Mouse (Mus musculus) embryonic facial prominence, embryonic 15.5 days (tissue): Measurements from ENCODE around the gene Umad1. TPM values are rescaled to one million over a fixed set of nuclear protein-coding genes. Genes with fewer than 3 reads are reported as not detected.

Experiments used
- ATAC-seq: fragments of 200-750 bp; cut with Nextera tagmentation; 2 replicates; pipeline ENCODE4 v1.8.0; 2017; ENCODE audit warnings: low read depth, moderate TSS enrichment; ENCODE audit not compliant: insufficient number of reproducible peaks, low FRiP score, low TSS enrichment
- H3K27ac ChIP-seq: fragments of 300-500 bp; sonication (generic); replicated peaks from 2 replicates; pipeline ENCODE4 v1.5.1; 2015; ENCODE audit warnings: mild to moderate bottlenecking, inconsistent platforms
- H3K27me3 ChIP-seq: fragments of 300-500 bp; sonication (generic); 2 replicates; pipeline ENCODE4 v1.6.1; 2015; ENCODE audit warnings: inconsistent platforms
- H3K36me3 ChIP-seq: fragments of 300-500 bp; sonication (generic); 2 replicates; pipeline ENCODE4 v1.6.1; 2015; ENCODE audit warnings: mild to moderate bottlenecking, inconsistent platforms
- H3K4me1 ChIP-seq: fragments of 300-500 bp; sonication (generic); 2 replicates; pipeline ENCODE4 v1.6.1; 2015; ENCODE audit warnings: inconsistent platforms
- H3K4me2 ChIP-seq: fragments of 300-500 bp; sonication (generic); replicated peaks from 2 replicates; pipeline ENCODE4 v1.6.1; 2015; ENCODE audit warnings: mild to moderate bottlenecking, inconsistent platforms
- H3K4me3 ChIP-seq: fragments of 300-500 bp; sonication (generic); replicated peaks from 2 replicates; pipeline ENCODE4 v1.5.1; 2015; ENCODE audit warnings: mild to moderate bottlenecking, inconsistent platforms
- H3K9ac ChIP-seq: fragments of 300-500 bp; sonication (generic); 2 replicates; pipeline ENCODE4 v1.6.1; 2015; ENCODE audit warnings: inconsistent platforms
- H3K9me3 ChIP-seq: fragments of 300-500 bp; sonication (generic); replicated peaks from 2 replicates; pipeline ENCODE4 v1.6.1; 2016; ENCODE audit warnings: inconsistent platforms
- WGBS: fragments of 180-500 bp; shearing (Covaris S2); methylation state at CpG from one replicate; pipeline ENCODE4 v1.1.7; 2015; 5-methylcytosine and 5-hydroxymethylcytosine counted together
- polyA plus RNA-seq: library from polyadenylated mRNA; unstranded; fragments of >200 nt; fragmentation: Nextera tagmentation; extraction: Ambion mirVana; gene quantifications from 2 replicates; pipeline ENCODE4 v1.2.1, GENCODE M21; 2015

The Umad1 gene
- polyA plus RNA-seq, 1 experiment from 2014 or later = 18.2 TPM

DNA sequence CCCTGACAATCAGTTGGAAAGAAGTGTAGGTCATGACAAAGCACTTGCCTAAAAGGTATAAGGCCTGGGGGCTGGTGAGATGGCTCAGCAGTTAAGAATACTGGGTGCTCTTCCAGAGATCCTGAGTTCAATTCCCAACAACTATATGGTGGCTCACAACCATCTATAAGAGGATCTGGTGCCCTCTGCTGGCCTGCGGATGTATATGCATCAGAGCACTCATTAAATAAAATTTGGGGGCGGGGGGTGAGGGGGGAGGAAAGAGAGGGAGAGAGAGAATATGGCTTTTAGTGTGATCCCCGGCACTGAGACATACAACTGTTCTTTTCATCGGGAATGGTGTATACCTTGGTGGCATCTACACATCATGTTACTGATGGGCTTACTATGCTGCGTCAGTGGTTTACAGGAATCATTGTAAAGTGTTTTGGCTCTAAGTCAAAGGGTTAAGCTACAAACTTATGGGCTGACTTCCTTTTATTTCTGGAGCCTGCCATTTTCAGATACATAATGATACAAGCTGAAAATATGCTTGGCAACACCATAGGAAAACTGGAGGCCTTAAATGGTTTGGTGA lies 19.4 kb downstream of the Umad1 start:
- 71% methylated on average over 5 of the region's 5 CpGs for WGBS
- H3K27me3 ChIP-seq = no peaks in the 10 kb centered on the region
- no peaks in the 10 kb centered on the region for H3K4me1 ChIP-seq
- H3K27ac ChIP-seq = no peak overlapping the region
- H3K9ac ChIP-seq = no peak overlapping the region
- H3K4me3 ChIP-seq = no peak overlapping the region
- H3K36me3 ChIP-seq = no peaks in the 10 kb centered on the region
- no peak for ATAC-seq
- H3K9me3 ChIP-seq = no peaks in the 10 kb centered on the region
- no peak overlapping the region for H3K4me2 ChIP-seq

DNA sequence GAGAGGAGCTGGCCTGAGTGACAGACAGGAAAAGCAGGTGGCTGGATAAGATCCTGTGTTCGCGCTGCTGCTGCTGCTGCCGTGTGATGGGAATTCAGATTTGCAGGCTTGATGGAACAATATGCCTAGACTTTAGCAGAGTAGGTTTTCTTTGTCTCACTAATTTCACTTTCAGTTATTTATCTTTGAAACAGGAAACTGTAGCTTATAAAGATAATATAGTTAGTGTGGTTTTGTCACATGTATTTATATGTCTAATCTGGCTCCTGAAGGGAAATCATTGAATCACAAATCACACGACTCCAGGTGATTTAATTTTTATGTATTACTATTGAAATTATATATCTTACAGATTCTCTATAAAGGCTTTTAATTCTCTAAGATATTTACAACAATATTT lies 24.2 kb downstream of the Umad1 start:
- Histone ChIP-seq H3K9ac (no peak overlapping the region), H3K9me3 (no peaks in the 10 kb centered on the region), H3K4me1 (no peaks in the 10 kb centered on the region), H3K4me3 (no peak overlapping the region), H3K4me2 (no peak overlapping the region), H3K36me3 (no peaks in the 10 kb centered on the region), H3K27ac (no peak overlapping the region), H3K27me3 (no peaks in the 10 kb centered on the region)
- 77% methylated on average over 4 of the region's 4 CpGs for whole genome bisulfite sequencing
- no peak for ATAC-seq

DNA sequence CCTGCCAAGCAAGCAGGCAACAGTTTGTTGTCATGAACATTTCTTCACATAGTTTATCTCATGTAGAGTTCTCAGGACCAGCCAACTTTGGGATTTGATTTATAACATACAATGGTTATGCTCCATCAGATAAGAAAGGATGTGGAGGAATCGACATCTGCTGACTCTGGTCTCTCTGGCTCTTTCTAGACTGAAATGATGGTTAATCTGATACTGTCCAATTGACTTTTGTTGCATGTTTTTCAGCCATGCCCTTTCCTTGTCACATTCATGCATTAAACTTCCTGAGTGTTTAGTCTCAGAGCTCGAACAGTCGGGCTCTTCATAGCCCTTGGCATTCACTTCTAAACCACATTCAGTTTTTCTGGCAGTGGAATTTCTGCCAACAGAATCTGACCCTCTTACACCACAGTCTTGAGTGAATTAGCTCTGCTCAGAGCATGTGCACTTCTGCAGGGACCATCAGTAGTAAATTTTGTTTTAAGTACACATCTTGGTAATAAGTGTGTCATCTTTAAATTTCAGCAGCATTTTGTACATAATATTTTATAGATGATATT lies 26.4 kb downstream of the Umad1 start:
- Histone ChIP-seq H3K27me3 (no peaks in the 10 kb centered on the region), H3K4me1 (no peaks in the 10 kb centered on the region), H3K9ac (no peak overlapping the region), H3K4me2 (no peak overlapping the region), H3K4me3 (no peak overlapping the region), H3K9me3 (no peaks in the 10 kb centered on the region), H3K27ac (no peak overlapping the region; the same call in 1 of the 2 replicates), H3K36me3 (no peaks in the 10 kb centered on the region)
- no peak for ATAC-seq
- WGBS = 34% methylated on average over 3 of the region's 3 CpGs

DNA sequence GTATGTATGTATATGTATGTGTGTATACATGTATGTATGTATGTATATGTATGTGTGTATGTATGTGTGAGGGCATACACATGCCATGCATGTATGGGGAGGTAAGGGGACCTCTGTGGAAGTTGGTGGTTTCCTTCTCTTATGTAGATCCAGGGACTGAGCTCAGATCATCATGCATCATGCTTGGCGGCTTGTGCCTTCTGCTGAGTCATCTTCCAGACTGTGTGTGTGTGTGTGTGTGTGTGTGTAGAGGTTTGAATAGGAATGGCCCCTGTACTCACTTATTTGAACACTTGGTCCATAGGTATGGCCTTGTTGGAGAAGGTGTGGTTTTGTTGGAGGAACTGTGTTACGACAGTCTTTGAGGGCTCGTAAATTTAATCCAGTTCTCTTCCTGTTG lies 27.1 kb downstream of the Umad1 start:
- Histone ChIP-seq H3K9ac (no peak overlapping the region), H3K4me3 (no peak overlapping the region)
- WGBS = 97% methylated on average over 3 of the region's 3 CpGs

DNA sequence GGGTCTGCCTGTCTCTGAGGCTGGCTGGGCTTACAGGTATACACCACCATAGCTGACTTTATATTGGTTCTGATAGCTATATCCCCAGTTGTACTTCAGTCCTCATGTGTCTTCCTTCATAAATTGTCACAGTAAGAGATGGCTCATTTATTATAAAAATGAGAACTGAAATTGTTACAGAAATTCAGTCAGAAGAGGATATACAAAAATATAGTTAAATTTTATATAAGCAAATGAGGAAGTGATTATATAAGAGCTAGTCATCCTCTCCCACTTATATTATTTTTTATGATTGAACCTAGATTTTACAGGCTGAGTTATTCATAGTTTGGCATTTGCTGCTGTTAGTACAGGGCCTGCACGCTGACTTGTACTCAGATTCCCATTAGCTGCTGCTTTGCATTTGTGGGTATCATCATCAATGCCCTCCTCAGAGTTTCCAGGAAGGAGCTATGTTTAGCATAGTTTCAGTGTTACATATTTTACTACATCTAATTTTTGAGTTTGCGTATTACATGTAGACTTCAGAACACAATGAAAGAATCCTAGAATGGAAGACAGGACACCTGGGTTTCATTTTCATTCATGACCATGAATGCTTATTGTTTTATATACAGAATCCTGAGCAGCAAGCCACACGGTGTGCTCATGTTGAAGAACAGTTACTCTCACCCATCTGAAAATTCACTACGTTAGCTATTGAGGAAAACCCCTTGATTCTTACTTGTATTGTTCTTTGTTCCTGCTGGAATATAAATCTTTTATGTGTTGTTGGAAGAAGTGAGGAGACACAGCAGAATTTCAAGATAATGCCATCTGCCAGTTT lies 29.9 kb downstream of the Umad1 start:
- ATAC-seq = no peak
- H3K4me2 ChIP-seq = no peak overlapping the region
- no peak overlapping the region for H3K27ac ChIP-seq
- H3K9ac ChIP-seq = no peak overlapping the region
- no peaks in the 10 kb centered on the region for H3K4me1 ChIP-seq
- no peaks in the 10 kb centered on the region for H3K27me3 ChIP-seq
- H3K9me3 ChIP-seq = no peaks in the 10 kb centered on the region
- no peaks in the 10 kb centered on the region for H3K36me3 ChIP-seq
- no peak overlapping the region for H3K4me3 ChIP-seq
- WGBS = 50% methylated on average over 4 of the region's 4 CpGs

More for the DNA sequence above, 27.1 kb downstream of the Umad1 start:
- no peak overlapping the region for H3K27ac ChIP-seq
- H3K4me1 ChIP-seq = no peaks in the 10 kb centered on the region
- H3K27me3 ChIP-seq = no peaks in the 10 kb centered on the region
- ATAC-seq = no peak
- no peaks in the 10 kb centered on the region for H3K9me3 ChIP-seq
- H3K36me3 ChIP-seq = no peaks in the 10 kb centered on the region
- no peak overlapping the region for H3K4me2 ChIP-seq

DNA sequence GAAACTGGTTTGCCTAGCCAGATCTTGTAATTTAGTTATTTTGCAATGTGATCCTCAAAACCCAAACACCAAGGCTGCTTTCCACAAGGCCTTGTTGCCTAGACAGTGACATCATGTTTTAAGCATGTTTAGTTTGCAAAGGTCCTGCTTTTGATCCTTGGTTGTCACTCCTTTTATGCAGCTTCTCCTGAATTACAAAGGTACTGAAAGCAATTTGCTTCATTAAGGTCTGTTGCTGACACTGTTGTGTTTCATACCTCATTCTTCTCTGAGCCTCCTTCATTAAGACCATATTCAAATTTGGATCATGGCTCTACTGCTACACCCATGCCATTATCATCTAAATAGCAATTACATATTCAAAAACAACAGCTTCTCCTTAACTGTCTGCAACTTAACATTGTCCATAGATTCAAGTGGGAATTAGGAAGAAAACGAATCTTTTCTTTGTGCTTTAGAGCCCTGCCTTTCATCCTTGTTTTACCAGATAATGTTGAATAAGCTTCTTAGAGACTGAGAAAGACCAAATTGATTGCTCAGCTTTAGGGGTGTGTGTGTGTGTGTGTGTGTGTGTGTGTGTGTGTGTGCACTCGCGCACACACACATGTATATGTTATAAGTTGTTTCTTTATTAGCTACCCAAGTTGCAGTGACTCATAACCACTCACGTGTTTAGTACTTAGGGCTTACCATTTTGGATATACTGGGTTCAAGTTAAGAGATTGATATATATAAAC lies 35.1 kb downstream of the Umad1 start:
- H3K4me2 ChIP-seq = no peak overlapping the region
- H3K4me3 ChIP-seq = no peak overlapping the region
- no peak overlapping the region for H3K9ac ChIP-seq
- H3K9me3 ChIP-seq = no peaks in the 10 kb centered on the region
- no peaks in the 10 kb centered on the region for H3K27me3 ChIP-seq
- H3K27ac ChIP-seq = no peak overlapping the region
- WGBS = 79% methylated on average over 4 of the region's 4 CpGs
- no peaks in the 10 kb centered on the region for H3K36me3 ChIP-seq
- no peaks in the 10 kb centered on the region for H3K4me1 ChIP-seq
- no peak for ATAC-seq

DNA sequence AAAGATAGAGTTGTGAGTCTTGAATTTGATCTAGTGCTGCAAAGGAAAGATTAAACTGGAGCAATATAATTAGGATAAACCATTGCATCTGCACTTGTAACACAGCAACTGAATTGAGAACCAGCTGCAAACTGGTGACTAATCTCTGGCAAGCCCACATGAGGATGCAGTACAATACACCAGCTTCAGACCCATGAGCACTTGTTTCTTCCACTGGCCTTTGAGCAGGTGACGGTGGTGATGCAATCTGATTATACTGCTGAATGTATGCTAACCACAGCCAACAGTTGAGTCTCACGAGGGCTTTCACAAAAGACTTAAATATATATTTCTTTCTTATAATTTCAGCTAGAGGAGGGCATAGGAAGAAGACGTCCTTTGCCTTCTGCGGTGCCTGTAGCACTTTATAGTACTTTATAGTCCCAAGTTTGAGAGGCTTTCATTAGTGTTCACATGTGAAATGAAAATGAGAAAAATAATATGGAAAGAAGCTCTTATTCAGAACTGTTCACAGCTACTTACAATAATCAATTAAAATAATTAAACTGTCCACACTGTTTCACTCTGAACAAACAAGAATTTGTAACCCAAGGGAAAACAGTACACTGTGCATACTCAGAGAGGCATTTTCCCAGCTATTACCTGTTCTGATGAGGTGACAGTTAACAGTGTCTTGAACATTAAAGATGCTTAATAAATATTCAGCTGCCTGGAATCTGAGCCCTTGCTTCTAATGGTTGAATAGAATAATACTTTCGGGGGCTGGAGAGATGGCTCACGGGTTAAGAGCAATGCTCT lies 40.2 kb downstream of the Umad1 start:
- Histone ChIP-seq H3K27me3 (no peaks in the 10 kb centered on the region), H3K4me2 (no peak overlapping the region), H3K9ac (no peak overlapping the region), H3K4me1 (no peaks in the 10 kb centered on the region), H3K4me3 (no peak overlapping the region), H3K36me3 (no peaks in the 10 kb centered on the region), H3K27ac (no peak overlapping the region), H3K9me3 (no peaks in the 10 kb centered on the region)
- WGBS = 80% methylated on average over 6 of the region's 6 CpGs
- ATAC-seq = no peak

DNA sequence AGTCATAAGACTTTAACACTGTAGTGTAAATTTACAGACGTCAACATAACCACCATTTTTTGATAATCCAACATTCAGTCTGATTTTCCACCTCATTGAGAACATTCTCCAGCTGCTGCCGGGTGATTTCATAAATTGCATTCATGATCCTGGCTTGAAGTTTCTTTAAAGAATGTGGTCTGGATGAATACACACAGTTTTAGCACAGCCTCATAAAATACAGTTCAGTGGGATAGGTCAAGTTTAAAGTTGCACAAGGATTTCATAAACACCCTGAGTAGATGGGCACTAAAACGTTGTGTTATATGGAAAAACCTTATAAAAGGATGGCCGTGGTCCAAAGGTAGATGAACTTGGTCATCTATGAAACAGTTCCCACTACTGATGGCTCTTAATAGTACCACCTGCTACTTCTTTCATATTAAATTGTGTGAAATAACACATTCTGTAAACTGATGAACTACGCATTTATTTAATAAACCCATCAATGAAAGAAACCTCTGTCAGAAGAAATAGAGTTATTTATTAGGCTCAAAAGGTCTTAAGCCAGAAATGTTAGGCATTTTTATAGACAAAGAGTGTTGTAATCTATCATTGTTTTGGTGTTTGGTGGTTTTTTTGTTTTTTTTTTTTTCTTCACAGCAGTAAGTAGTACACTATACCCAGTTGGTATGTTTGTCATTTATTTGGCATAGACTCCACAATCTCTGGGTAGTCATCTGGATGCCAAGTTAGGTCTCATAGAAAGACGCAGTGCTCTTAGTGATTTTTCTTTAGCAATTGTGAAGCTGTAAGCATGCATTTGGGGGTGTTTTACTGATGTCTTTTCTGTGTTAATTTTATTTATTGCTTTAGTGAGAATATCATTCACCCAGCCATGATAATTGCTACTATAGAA lies 49.0 kb downstream of the Umad1 start:
- H3K4me3 ChIP-seq = no peak overlapping the region
- no peaks in the 10 kb centered on the region for H3K9me3 ChIP-seq
- no peaks in the 10 kb centered on the region for H3K27me3 ChIP-seq
- no peak for ATAC-seq
- no peak overlapping the region for H3K27ac ChIP-seq
- 69% methylated on average over 6 of the region's 6 CpGs for WGBS
- no peaks in the 10 kb centered on the region for H3K4me1 ChIP-seq
- H3K36me3 ChIP-seq = no peaks in the 10 kb centered on the region
- no peak overlapping the region for H3K4me2 ChIP-seq
- H3K9ac ChIP-seq = no peak overlapping the region

DNA sequence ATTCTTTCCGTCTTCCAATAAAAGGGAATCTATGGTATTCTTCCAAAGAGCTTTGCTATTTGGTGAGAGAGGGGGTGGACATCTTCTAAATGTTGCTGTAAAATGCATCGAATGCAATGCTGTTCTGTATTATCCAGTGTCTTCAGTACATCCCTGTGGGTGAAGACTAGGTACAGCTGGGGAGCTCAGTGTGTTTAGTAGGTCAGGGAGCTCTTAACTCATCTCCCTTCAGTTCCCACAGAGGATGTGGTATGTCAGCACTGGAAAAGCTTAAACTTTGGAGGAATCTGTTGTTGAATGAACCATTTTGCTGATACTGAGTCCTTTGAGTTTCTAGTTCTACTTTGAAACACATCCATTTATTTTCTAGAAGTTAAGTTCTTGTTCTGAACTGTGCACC lies 53.5 kb downstream of the Umad1 start:
- Histone ChIP-seq H3K9ac (no peak overlapping the region), H3K27me3 (no peaks in the 10 kb centered on the region), H3K4me2 (no peak overlapping the region), H3K9me3 (no peaks in the 10 kb centered on the region), H3K4me1 (no peaks in the 10 kb centered on the region), H3K27ac (no peak overlapping the region), H3K4me3 (no peak overlapping the region), H3K36me3 (no peaks in the 10 kb centered on the region)
- WGBS = 91% methylated on average over 2 of the region's 2 CpGs
- no peak for ATAC-seq

DNA sequence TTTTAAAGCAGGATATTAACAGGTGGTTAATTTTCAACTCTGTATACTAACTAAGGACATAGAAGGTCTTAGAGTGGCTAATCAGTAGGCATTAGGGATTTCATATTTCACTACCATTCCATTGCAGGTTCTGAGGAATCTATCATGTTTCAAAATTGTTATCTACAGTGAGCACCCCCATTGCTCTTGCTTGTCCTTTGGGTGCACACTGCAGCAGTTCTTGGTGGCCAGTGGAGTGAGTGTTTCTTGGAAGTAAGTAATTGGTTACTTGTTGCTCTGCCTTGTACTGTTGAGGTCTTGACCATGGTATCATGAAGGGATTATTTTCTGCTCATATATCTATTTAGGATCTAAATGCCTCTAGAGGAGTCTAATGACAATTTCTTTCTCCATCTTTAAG lies 57.1 kb downstream of the Umad1 start:
- ATAC-seq = no peak
- Histone ChIP-seq H3K9me3 (no peaks in the 10 kb centered on the region), H3K9ac (no peak overlapping the region), H3K4me1 (no peaks in the 10 kb centered on the region), H3K27ac (no peak overlapping the region), H3K4me2 (no peak overlapping the region), H3K27me3 (no peaks in the 10 kb centered on the region), H3K36me3 (no peaks in the 10 kb centered on the region), H3K4me3 (no peak overlapping the region)
